Mouse (Mus musculus) kidney, postnatal 0 days (tissue): ENCODE data around the gene E2f4. TPM values are rescaled to one million over a fixed set of nuclear protein-coding genes. Genes with fewer than 3 reads are reported as not detected.

Experiments used
- ATAC-seq: fragments of 200-750 bp; cut with Nextera tagmentation; replicated peaks from 2 replicates; pipeline ENCODE4 v1.8.0; 2017; ENCODE audit warnings: low read depth, moderate number of reproducible peaks, moderate TSS enrichment, moderate library complexity; ENCODE audit not compliant: low FRiP score
- DNase-seq: peaks from one replicate; pipeline ENCODE4 v3.0.0-alpha.2; 2016; ENCODE audit warnings: low spot score
- H3K27ac ChIP-seq: fragments of 300-500 bp; sonication (generic); 2 replicates; pipeline ENCODE4 v1.5.1; 2014; ENCODE audit warnings: mild to moderate bottlenecking
- H3K27me3 ChIP-seq: fragments of 300-500 bp; sonication (generic); 2 replicates; pipeline ENCODE4 v1.6.1; 2014; ENCODE audit warnings: low read length, mixed read lengths; ENCODE audit not compliant: insufficient read depth
- H3K36me3 ChIP-seq: fragments of 300-500 bp; sonication (generic); 2 replicates; pipeline ENCODE4 v1.6.1; 2014; ENCODE audit warnings: low read length, mixed read lengths; ENCODE audit not compliant: insufficient read depth
- H3K4me1 ChIP-seq: fragments of 300-500 bp; sonication (generic); replicated peaks from 2 replicates; pipeline ENCODE4 v1.6.1; 2014; ENCODE audit warnings: antibody characterized with exemption, low read length, mixed read lengths; ENCODE audit not compliant: insufficient read depth
- H3K4me2 ChIP-seq: fragments of 300-500 bp; sonication (generic); 2 replicates; pipeline ENCODE4 v1.6.1; 2014; ENCODE audit warnings: mild to moderate bottlenecking, low read length, moderate library complexity, mixed read lengths
- H3K4me3 ChIP-seq: fragments of 300-500 bp; sonication (generic); replicated peaks from 2 replicates; pipeline ENCODE4 v1.5.1; 2014; ENCODE audit warnings: low read depth, low read length
- H3K9ac ChIP-seq: fragments of 300-500 bp; sonication (generic); 2 replicates; pipeline ENCODE4 v1.6.1; 2014; ENCODE audit warnings: low read depth, low read length
- H3K9me3 ChIP-seq: fragments of 300-500 bp; sonication (generic); replicated peaks from 2 replicates; pipeline ENCODE4 v1.6.1; 2016; ENCODE audit warnings: low read length, inconsistent platforms, mixed read lengths
- CTCF ChIP-seq: IDR thresholded peaks from 2 replicates; pipeline ENCODE4 v1.5.1; 2016; ENCODE audit warnings: antibody characterized with exemption, low read depth, mild to moderate bottlenecking, moderate library complexity
- WGBS: fragments of 180-500 bp; shearing (Covaris S2); extraction: QIAGEN DNeasy Blood & Tissue Kit; methylation state at CpG from one replicate; pipeline ENCODE4 v1.1.7; 2014; 5-methylcytosine and 5-hydroxymethylcytosine counted together
- polyA plus RNA-seq: library from polyadenylated mRNA; unstranded; fragments of >200 nt; fragmentation: Nextera tagmentation; extraction: Ambion mirVana; gene quantifications from 2 replicates; pipeline ENCODE4 v1.2.1, GENCODE M21; 2015

E2f4 gene
- polyA plus RNA-seq, 1 experiment from 2014 or later: 57.9 TPM

- peak overlapping the region; percentile 95 for H3K9ac ChIP-seq
- WGBS: 62% methylated on average over 18 of the region's 18 CpGs
- H3K4me1 ChIP-seq: peaks cover 11% of the 10 kb centered on the region
- H3K4me2 ChIP-seq: peak overlapping the region; percentile 88
- ATAC-seq (no peak), DNase-seq (no peak)
- H3K36me3 ChIP-seq: peaks cover 33% of the 10 kb centered on the region
- peak overlapping the region; percentile 79 for H3K27ac ChIP-seq
- H3K27me3 ChIP-seq: no peaks in the 10 kb centered on the region
- TF ChIP-seq CTCF: no peak
- no peaks in the 10 kb centered on the region for H3K9me3 ChIP-seq
- H3K4me3 ChIP-seq: peak overlapping the region; percentile 95
These were observed 1.1 kb downstream of the E2f4 start for GRCm38 (mm10) chr8:105298351-105299252.

DNA sequence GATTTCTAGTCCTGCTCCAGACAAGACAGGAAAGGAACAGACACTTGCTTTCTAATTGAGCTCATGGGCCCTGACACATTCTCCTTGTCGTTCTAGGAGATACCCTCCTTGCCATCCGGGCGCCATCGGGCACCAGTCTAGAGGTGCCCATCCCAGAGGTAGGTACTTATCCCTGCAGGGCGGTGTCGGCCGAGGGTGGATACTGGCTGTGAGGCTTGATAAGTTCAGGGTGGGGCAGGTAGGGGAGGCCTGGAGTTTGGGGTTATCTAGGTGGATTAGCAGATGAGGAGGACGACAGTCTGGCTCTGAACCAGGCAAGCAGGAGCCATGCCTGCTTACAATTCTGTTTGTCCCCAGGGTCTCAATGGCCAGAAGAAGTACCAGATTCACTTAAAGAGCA, 2.5 kb downstream of the E2f4 start:
- Histone ChIP-seq H3K4me1 (peaks cover 11% of the 10 kb centered on the region), H3K9me3 (no peaks in the 10 kb centered on the region), H3K27me3 (no peaks in the 10 kb centered on the region), H3K4me2 (no peak overlapping the region), H3K4me3 (no peak overlapping the region), H3K9ac (no peak overlapping the region), H3K27ac (no peak overlapping the region), H3K36me3 (peaks cover 39% of the 10 kb centered on the region)
- DNase-seq: no peak
- ATAC-seq: no peak
- WGBS: 95% methylated on average over 8 of the region's 8 CpGs
- TF ChIP-seq CTCF: no peak

DNA sequence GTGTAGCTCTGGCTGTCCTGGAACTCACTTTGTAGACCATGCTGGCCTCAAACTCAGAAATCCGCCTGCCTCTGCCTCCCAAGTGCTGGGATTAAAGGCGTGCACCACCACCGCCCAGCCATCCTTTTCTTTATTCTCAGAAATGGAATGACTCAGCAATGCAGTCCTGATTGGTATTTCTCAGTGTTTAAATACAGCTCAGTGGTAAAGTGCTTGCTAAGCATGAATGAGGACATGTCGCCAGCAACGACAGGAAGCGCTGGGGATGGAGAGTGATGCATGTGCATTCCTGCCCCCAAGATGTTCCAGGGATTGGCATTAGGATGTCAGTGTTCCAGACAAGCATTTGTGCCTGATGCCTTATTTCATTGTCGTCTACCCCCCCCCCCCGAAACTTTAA, 5.9 kb downstream of the E2f4 start:
- no peak for DNase-seq
- WGBS: 80% methylated on average over 8 of the region's 8 CpGs
- H3K27me3 ChIP-seq: no peaks in the 10 kb centered on the region
- peaks cover 19% of the 10 kb centered on the region; the same call in 1 of the 2 replicates for H3K4me1 ChIP-seq
- no peak for TF ChIP-seq CTCF
- no peak overlapping the region for H3K9ac ChIP-seq
- H3K27ac ChIP-seq: no peak overlapping the region
- ATAC-seq: no peak
- H3K4me2 ChIP-seq: no peak overlapping the region
- H3K36me3 ChIP-seq: peaks cover 39% of the 10 kb centered on the region
- H3K4me3 ChIP-seq: no peak overlapping the region
- no peaks in the 10 kb centered on the region for H3K9me3 ChIP-seq

- Histone ChIP-seq H3K27ac (no peak overlapping the region), H3K9me3 (no peaks in the 10 kb centered on the region), H3K4me1 (peaks cover 15% of the 10 kb centered on the region; the same call in 1 of the 2 replicates), H3K27me3 (no peaks in the 10 kb centered on the region), H3K4me2 (no peak overlapping the region), H3K36me3 (peaks cover 40% of the 10 kb centered on the region), H3K9ac (no peak overlapping the region), H3K4me3 (no peak overlapping the region)
- WGBS: 67% methylated on average over 9 of the region's 9 CpGs
- DNase-seq: no peak
- ATAC-seq: no peak
- no peak for TF ChIP-seq CTCF
These were observed 6.4 kb downstream of the E2f4 start for GRCm38 (mm10) chr8:105303874-105304273.

DNA sequence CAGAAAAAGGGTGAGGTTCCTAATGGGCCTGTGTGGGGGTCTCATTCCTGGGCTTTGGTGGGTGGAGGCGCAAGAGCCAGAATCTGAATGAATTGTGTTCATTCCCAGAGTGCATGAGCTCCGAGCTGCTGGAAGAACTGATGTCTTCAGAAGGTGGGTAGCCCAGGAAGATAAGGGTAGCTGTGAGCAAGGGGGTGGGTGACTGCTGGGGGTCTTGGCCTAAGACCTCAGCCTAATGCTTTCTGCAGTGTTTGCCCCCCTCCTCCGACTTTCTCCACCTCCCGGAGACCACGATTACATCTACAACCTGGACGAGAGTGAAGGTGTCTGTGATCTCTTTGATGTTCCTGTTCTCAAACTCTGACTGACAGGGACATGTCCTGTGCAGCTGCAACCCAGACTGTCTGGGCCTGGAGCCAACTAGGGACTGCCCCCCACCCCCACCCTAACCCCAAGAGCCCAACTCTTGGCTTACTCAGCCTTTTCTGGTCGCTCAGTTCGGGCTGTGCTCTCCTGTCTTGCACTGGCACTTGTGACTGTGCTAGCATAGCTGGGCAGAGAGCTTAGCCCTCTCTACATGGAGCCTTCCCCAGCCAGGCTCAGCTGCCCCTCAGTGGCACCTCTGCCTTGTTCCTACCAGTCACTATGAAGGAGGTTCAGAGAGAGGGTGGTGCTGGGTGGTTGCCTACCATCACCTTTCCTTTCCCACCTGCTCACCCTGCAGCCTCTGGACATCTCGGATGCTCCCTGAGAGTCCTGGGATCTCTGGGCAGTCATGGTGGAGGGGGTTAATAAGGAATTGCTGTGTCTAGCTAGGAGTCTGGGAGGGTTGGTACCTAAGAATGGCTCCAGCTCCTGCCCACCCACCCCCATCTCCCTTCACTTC, 7.1 kb downstream of the E2f4 start:
- peaks cover 42% of the 10 kb centered on the region for H3K36me3 ChIP-seq
- no peak overlapping the region for H3K4me2 ChIP-seq
- peak overlapping the region; percentile 38; the same call in 1 of the 2 replicates for H3K27ac ChIP-seq
- no peaks in the 10 kb centered on the region for H3K27me3 ChIP-seq
- peaks cover 12% of the 10 kb centered on the region; the same call in 1 of the 2 replicates for H3K4me1 ChIP-seq
- H3K9ac ChIP-seq: no peak overlapping the region
- H3K4me3 ChIP-seq: no peak overlapping the region
- ATAC-seq (no peak), DNase-seq (no peak)
- 59% methylated on average over 9 of the region's 9 CpGs for WGBS
- TF ChIP-seq CTCF: no peak
- H3K9me3 ChIP-seq: no peaks in the 10 kb centered on the region
